Mouse (Mus musculus) left cerebral cortex, adult 2 months (tissue): ENCODE results near the gene Prkcg. TPM values are rescaled to one million over a fixed set of nuclear protein-coding genes. Genes with fewer than 3 reads are reported as not detected.
"Not testable (repeated sequence)": the region's sequence is repeated elsewhere in the genome, so short reads cannot be mapped to it uniquely, and the experiment has no call there.

Experiments used
- DNase-seq, 2 experiments: peaks; one replicate each; pipeline ENCODE4 v3.0.0; 2021 to 2022; ENCODE audit warnings: low spot score in 2 of 2, mixed read lengths in 1 of 2; ENCODE audit errors: extremely low spot score in 1 of 2
- H3K27ac ChIP-seq: fragments of 200-600 bp; 2 replicates; pipeline ENCODE4 v1.8.1; 2022
- H3K4me3 ChIP-seq: fragments of 200-600 bp; 2 replicates; pipeline ENCODE4 v1.8.1; 2022
- CTCF ChIP-seq: fragments of 200-600 bp; IDR thresholded peaks from 2 replicates; pipeline ENCODE4 v1.8.1; 2022; ENCODE audit warnings: antibody characterized with exemption, mild to moderate bottlenecking, moderate library complexity
- intact Hi-C: fragments of 180-260 bp; cut with DNase I; formaldehyde crosslinking; loops from one replicate; pipeline ENCODE4 v1.15.1; 2025
- total RNA-seq, 2 experiments: library from RNA; stranded (reverse); gene quantifications; 2 replicates each; pipeline ENCODE4 v1.2.3; 2021

The Prkcg gene
- total RNA-seq, 2 experiments from 2014 or later: 262 to 263 TPM

- Histone ChIP-seq H3K27ac (peak overlapping the region; percentile 45), H3K4me3 (no peak overlapping the region)
- DNase-seq: no peak
- no peak for TF ChIP-seq CTCF
- intact Hi-C loops: no loop called here
Measured at GRCm38 (mm10) chr7:3275455-3276170, 13.4 kb upstream of the Prkcg start.

DNA sequence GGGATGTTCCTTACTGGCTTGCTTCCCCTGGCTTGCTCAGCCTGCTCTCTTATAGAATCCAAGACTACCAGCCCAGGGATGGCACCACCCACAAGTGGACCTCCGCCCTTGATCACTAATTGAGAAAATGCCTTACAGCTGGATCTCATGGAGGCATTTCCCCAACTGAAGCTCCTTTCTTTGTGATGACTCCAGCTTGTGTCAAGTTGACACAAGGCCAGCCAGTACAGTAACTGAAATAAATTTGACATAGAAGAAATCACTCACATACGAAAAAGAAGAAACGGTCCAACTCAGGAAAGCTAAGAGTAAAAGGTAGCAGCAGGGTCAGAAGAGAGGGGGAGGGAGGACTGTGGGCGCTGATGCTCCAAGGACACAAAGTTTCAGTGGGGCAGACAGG lies 12.2 kb upstream of the Prkcg start:
- intact Hi-C loops, DNase-seq, H3K27ac ChIP-seq, H3K4me3 ChIP-seq: not testable (repeated sequence)

GRCm38 (mm10) chr7:3280080-3280653 lies 8.8 kb upstream of the Prkcg start:
- Histone ChIP-seq H3K27ac (peak overlapping the region; percentile 73), H3K4me3 (no peak overlapping the region)
- intact Hi-C loops: no loop called here
- no peak for TF ChIP-seq CTCF
- DNase-seq: no peak

GRCm38 (mm10) chr7:3280654-3281153 lies 8.3 kb upstream of the Prkcg start:
- TF ChIP-seq CTCF: no peak
- intact Hi-C loops: no loop called here
- no peak overlapping the region for H3K4me3 ChIP-seq
- DNase-seq: peak in 1 of 2 experiments; percentile 36
- H3K27ac ChIP-seq: peak overlapping the region; percentile 73

DNA sequence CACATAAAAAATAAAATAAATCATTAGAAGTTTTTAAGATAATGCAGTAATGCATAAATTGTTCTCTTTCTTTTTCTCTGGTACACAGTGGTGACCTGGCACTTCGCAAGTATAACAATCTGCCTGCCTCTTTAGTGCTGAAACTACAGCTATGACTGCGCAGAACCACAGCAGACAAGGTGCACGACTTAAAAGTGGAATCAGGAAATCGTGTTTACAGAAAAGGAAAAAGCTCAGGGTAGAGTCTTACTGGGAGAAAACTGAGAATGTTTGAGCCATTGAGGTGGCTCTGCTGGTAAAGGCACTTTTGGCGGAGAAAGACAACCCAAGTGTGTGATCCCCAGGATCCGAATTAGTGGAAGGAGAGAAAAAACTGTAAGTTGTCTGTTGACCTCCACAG lies 7.2 kb upstream of the Prkcg start:
- intact Hi-C loops: no loop called here
- H3K4me3 ChIP-seq: no peak overlapping the region
- DNase-seq: no peak
- H3K27ac ChIP-seq: no peak overlapping the region
- TF ChIP-seq CTCF: no peak

DNA sequence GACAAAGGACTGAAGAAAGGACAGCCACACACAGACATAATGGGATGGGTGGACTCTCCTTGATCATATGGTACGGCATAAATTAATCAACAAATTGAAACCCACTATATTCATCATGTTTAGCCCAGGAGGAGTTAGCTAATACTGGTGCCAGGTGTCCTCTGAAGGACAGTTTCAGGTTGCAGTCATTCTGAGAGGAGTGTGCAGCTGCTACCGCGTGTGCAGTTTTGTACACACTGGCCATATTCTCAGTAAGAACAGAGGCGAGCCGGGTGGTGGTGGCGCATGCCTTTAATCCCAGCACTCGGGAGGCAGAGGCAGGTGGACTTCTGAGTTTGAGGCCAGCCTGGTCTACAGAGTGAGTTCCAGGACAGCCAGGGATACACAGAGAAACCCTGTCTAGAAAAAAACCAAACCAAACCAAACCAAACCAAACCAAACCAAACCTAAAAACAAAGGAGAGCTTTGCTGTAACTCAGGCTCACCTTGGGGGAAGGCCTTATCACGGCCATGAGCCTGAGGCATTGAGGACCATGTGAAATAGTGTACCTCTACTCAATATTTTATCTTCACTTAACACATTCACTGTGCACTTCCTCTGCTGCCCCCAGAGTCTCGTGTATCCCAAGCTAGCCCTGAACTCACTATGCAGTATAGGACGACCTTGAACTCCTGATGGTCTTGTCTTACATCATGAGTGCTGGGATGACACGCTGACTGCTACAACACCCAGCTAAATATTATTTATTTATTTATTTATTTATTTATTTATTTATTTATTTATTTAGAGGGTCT lies 5.7 kb upstream of the Prkcg start:
- H3K4me3 ChIP-seq: no peak overlapping the region
- no peak overlapping the region for H3K27ac ChIP-seq
- intact Hi-C loops: no loop called here
- no peak for DNase-seq
- no peak for TF ChIP-seq CTCF

- intact Hi-C loops: no loop called here
- no peak for DNase-seq
- H3K27ac ChIP-seq: no peak overlapping the region
- TF ChIP-seq CTCF: no peak
- no peak overlapping the region for H3K4me3 ChIP-seq
Measured at GRCm38 (mm10) chr7:3284604-3285003, 4.4 kb upstream of the Prkcg start.

GRCm38 (mm10) chr7:3286036-3286435 lies 2.9 kb upstream of the Prkcg start:
- intact Hi-C loops: no loop called here
- Histone ChIP-seq H3K4me3 (no peak overlapping the region), H3K27ac (no peak overlapping the region)
- no peak for TF ChIP-seq CTCF
- DNase-seq: no peak

DNA sequence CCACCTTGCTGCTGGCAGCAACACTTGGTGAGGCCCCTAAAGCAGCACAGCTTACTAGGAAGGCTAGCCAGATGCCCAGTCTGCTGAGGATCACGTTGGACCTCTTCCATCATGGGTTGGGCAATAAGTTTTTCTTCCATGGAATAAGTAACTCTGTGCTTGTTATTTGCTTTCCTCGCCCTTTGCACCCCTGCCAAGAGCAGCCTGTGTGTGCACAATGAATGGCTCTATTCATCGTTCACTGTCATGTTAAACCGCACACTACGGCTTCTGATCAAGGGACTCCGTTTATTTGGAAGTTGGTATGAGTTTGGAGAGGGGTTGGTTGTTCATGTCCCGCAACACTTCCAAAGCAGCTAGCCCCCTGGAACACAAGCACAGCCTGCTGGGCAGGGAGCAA lies 1.8 kb upstream of the Prkcg start:
- intact Hi-C loops: no loop called here
- DNase-seq: no peak
- TF ChIP-seq CTCF: no peak
- Histone ChIP-seq H3K27ac (no peak overlapping the region), H3K4me3 (no peak overlapping the region)

DNA sequence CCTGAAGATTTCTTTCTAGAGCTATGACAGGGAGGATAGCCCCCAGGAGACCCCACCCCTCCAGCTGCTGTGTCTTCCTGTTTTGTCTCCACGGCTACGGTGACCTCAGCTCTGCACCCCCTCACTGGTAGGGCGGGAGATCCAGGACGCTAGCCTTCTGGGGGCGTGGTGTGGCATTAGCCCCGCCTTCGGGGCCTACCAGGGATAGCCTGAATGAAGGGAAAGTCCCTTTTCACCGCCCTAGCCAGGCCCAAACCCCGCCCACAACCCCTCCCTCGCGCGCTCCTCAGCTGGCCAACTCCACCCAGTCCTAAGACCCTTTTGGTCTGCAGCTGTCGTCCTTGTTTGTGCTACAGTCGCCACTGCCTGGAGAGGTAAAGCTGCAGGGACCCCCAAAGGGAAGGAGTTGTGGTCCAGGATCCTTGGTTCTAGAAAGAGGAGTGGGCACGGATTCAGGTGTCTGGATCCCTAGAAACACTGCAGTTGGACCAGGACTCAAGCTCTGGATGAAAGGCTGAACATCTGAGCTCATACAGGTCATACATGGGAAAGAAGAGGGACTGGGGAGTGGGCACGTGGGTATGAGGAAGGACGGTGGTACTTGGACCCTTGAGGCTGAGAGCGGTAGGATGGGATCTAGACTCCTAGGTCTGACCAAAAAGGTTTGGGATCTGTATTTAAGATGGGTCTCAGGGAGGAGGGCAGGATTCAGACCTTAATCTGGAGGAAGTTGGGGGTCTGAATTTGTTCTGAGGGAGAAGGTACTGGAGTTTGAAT lies 1.5 kb downstream of the Prkcg start:
- peak; percentile 80 to 88 for DNase-seq
- H3K27ac ChIP-seq: peak overlapping the region; percentile 97
- H3K4me3 ChIP-seq: peak overlapping the region; percentile 59
- intact Hi-C loops: no loop called here
- no peak for TF ChIP-seq CTCF

DNA sequence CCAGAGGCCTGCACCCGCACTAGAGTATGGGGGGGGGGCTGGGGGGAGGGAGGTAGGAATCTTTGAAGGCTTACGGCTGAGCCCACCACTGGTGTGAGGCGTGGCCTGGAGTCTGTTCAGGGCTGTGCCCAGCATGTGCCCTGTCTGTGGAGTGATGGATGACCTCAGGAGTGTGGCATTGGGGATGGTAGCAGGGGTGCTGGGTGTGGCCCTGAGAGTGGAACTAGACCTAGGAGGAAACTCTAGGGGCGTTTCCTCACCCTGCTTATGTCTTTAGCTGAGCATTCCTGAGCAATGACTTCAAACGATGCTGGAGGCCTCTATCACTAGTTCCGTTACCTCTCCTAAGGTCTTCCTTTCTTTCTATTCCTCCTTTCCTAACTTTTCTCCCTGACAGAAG lies 2.2 kb downstream of the Prkcg start:
- intact Hi-C loops: no loop called here
- TF ChIP-seq CTCF: no peak
- Histone ChIP-seq H3K27ac (no peak overlapping the region), H3K4me3 (peak overlapping the region; percentile 9; the same call in 1 of the 2 replicates)
- DNase-seq: no peak
